Mouse (Mus musculus) kidney, postnatal 36 days (tissue): ENCODE measurements around the gene Sept11.

Experiments
- DNase-seq, 2 experiments: peaks; one replicate each; pipeline ENCODE4 v3.0.0; 2021 to 2022; ENCODE audit warnings: mixed read lengths in 2 of 2

Gene Sept11

GRCm38 (mm10) chr5:93092857-93093622 is at the start of gene Sept11:
Gene Sept11, plus strand, starts transcription at chr5:93093437.
- peak; percentile 94 to 96 for DNase-seq

GRCm38 (mm10) chr5:93043688-93044583 is 49.3 kb upstream of the Sept11 start:
- peak; percentile 45 to 63 for DNase-seq

GRCm38 (mm10) chr5:93044584-93045370 is 48.5 kb upstream of the Sept11 start, which contains the start of gene Sowahb:
Gene Sowahb, minus strand, starts transcription at chr5:93045022.
- peak; percentile 91 to 92 for DNase-seq

GRCm38 (mm10) chr5:93045371-93045714 is 47.9 kb upstream of the Sept11 start:
- no peak for DNase-seq

- DNase-seq: no peak
Measured at GRCm38 (mm10) chr5:93046306-93046845, 46.9 kb upstream of the Sept11 start.

- no peak for DNase-seq
Measured at GRCm38 (mm10) chr5:93048481-93049240, 44.6 kb upstream of the Sept11 start.

- DNase-seq: no peak
Measured at GRCm38 (mm10) chr5:93049971-93050370, 43.3 kb upstream of the Sept11 start.

- DNase-seq: no peak
Measured at GRCm38 (mm10) chr5:93051041-93051440, 42.2 kb upstream of the Sept11 start.

- no peak for DNase-seq
Measured at GRCm38 (mm10) chr5:93051951-93052350, 41.3 kb upstream of the Sept11 start.

GRCm38 (mm10) chr5:93053606-93054397 is 39.4 kb upstream of the Sept11 start:
- DNase-seq: no peak

- DNase-seq: no peak
Measured at GRCm38 (mm10) chr5:93060865-93061264, 32.4 kb upstream of the Sept11 start.

GRCm38 (mm10) chr5:93077661-93078323 is 15.4 kb upstream of the Sept11 start:
- DNase-seq: no peak

- no peak for DNase-seq
Measured at GRCm38 (mm10) chr5:93079596-93079995, 13.6 kb upstream of the Sept11 start.

GRCm38 (mm10) chr5:93085015-93085598 is 8.1 kb upstream of the Sept11 start:
- peak; percentile 62 to 80 for DNase-seq

- no peak for DNase-seq
Measured at GRCm38 (mm10) chr5:93085900-93086299, 7.3 kb upstream of the Sept11 start.

GRCm38 (mm10) chr5:93091266-93091665 is 2.0 kb upstream of the Sept11 start:
- DNase-seq: no peak

- DNase-seq: peak in 1 of 2 experiments; percentile 62
Measured at GRCm38 (mm10) chr5:93092147-93092781, 973 bp upstream of the Sept11 start.

GRCm38 (mm10) chr5:93093638-93094527 is 646 bp downstream of the Sept11 start:
- peak in 1 of 2 experiments; percentile 62 for DNase-seq
